Mouse (Mus musculus): ENCODE measurements at regions not wholly inside any gene's neighbourhood (a gene's known extent, or its start where the extent isn't known, plus 50 kb on each side); places are given as distances from the start of the nearest gene placed in this dataset.

- no peak for DNase-seq
Observed at GRCm38 (mm10) chr3:150752787-150753186, 684.9 kb upstream of the Adgrl4 start.

GRCm38 (mm10) chr3:150759854-150760253 is 677.8 kb upstream of the Adgrl4 start:
- no peak for DNase-seq

- DNase-seq: no peak
Observed at GRCm38 (mm10) chr3:150784576-150784975, 653.1 kb upstream of the Adgrl4 start.

- DNase-seq: no peak
Observed at GRCm38 (mm10) chr3:150817807-150818206, 619.9 kb upstream of the Adgrl4 start.

- peak; percentile 40 to 59 for DNase-seq
Observed at GRCm38 (mm10) chr3:150819369-150819768, 618.3 kb upstream of the Adgrl4 start.

- DNase-seq: peak; percentile 79 to 84
Observed at GRCm38 (mm10) chr3:150820039-150820438, 617.6 kb upstream of the Adgrl4 start.

GRCm38 (mm10) chr3:150846029-150846428 is 591.7 kb upstream of the Adgrl4 start:
- no peak for DNase-seq

- DNase-seq: peak in 1 of 2 experiments; percentile 4
Observed at GRCm38 (mm10) chr3:150852107-150852506, 585.6 kb upstream of the Adgrl4 start.

- peak; percentile 22 to 55 for DNase-seq
Observed at GRCm38 (mm10) chr3:150896668-150897067, 541.0 kb upstream of the Adgrl4 start.

- no peak for DNase-seq
Observed at GRCm38 (mm10) chr3:150910091-150910490, 527.6 kb upstream of the Adgrl4 start.

- no peak for DNase-seq
Observed at GRCm38 (mm10) chr3:150954897-150955296, 482.8 kb upstream of the Adgrl4 start.

- no peak for DNase-seq
Observed at GRCm38 (mm10) chr3:150999652-151000051, 438.0 kb upstream of the Adgrl4 start.

- peak in 1 of 2 experiments; percentile 6 for DNase-seq
Observed at GRCm38 (mm10) chr3:151000217-151000616, 437.5 kb upstream of the Adgrl4 start.

GRCm38 (mm10) chr3:151001881-151002412 is 435.7 kb upstream of the Adgrl4 start:
- peak; percentile 77 for DNase-seq

- DNase-seq: no peak
Observed at GRCm38 (mm10) chr3:151003524-151003923, 434.2 kb upstream of the Adgrl4 start.

- DNase-seq: no peak
Observed at GRCm38 (mm10) chr3:151003990-151004389, 433.7 kb upstream of the Adgrl4 start.

GRCm38 (mm10) chr3:151020014-151020413 is 417.7 kb upstream of the Adgrl4 start:
- no peak for DNase-seq

GRCm38 (mm10) chr3:151057491-151057890 is 380.2 kb upstream of the Adgrl4 start:
- no peak for DNase-seq

GRCm38 (mm10) chr3:151072322-151072721 is 365.4 kb upstream of the Adgrl4 start:
- DNase-seq: no peak

- DNase-seq: no peak
Observed at GRCm38 (mm10) chr3:151116831-151117230, 320.9 kb upstream of the Adgrl4 start.

GRCm38 (mm10) chr3:151117583-151118041 is 320.1 kb upstream of the Adgrl4 start:
- DNase-seq: peak; percentile 66 to 70

GRCm38 (mm10) chr3:151124131-151124530 is 313.6 kb upstream of the Adgrl4 start:
- peak; percentile 64 to 68 for DNase-seq

GRCm38 (mm10) chr3:151146889-151147288 is 290.8 kb upstream of the Adgrl4 start:
- DNase-seq: no peak

GRCm38 (mm10) chr3:151153340-151153739 is 284.3 kb upstream of the Adgrl4 start:
- peak; percentile 7 to 17 for DNase-seq

- no peak for DNase-seq
Observed at GRCm38 (mm10) chr3:151160516-151160915, 277.2 kb upstream of the Adgrl4 start.
